Mouse (Mus musculus): ENCODE data around the gene Olfr1499. TPM values are rescaled to one million over a fixed set of nuclear protein-coding genes. Genes with fewer than 3 reads are reported as not detected.
"Not testable (repeated sequence)": the region's sequence is repeated elsewhere in the genome, so short reads cannot be mapped to it uniquely, and the experiment has no call there.

Gene Olfr1499
- not detected in 2 replicates for polyA plus RNA-seq (2014; fragmentation: Nextera tagmentation; extraction: Ambion mirVana)

GRCm38 (mm10) chr19:13819347-13819746, at the start of gene Olfr1499:
Gene Olfr1499 (minus strand): TSS chr19:13819447.
- no peak within 1 kb of the TSS for H3K27ac ChIP-seq (ENCODE audit: low read depth, low read length)
- no peak within 1 kb of the TSS for H3K4me3 ChIP-seq (ENCODE audit: low read depth, low read length)
- no peaks in the 10 kb centered on the region for H3K4me1 ChIP-seq (ENCODE audit: control insufficient read depth, insufficient read depth, low read length)
- H3K4me2 ChIP-seq (ENCODE audit: low read depth, low read length): no peak within 1 kb of the TSS
- ATAC-seq (ENCODE audit: low read depth): no peak
- no peaks in the 10 kb centered on the region for H3K27me3 ChIP-seq (ENCODE audit: control insufficient read depth, insufficient read depth, low read length)
- no peak within 1 kb of the TSS for H3K9ac ChIP-seq (replicated peaks; ENCODE audit: low read depth, low read length)
- H3K36me3 ChIP-seq (ENCODE audit: control insufficient read depth, insufficient read depth, low read length): no peaks in the 10 kb centered on the region
- H3K9me3 ChIP-seq (ENCODE audit: control insufficient read depth, low read length): no peaks in the 10 kb centered on the region

- H3K9ac ChIP-seq (replicated peaks; ENCODE audit: low read depth, low read length): no peak within 1 kb of the TSS
- no peak within 1 kb of the TSS for H3K4me2 ChIP-seq (ENCODE audit: low read depth, low read length)
- H3K27me3 ChIP-seq (ENCODE audit: control insufficient read depth, insufficient read depth, low read length): no peaks in the 10 kb centered on the region
- whole genome bisulfite sequencing: 97% methylated on average over 1 of the region's 1 CpGs
- H3K9me3 ChIP-seq (ENCODE audit: control insufficient read depth, low read length): no peaks in the 10 kb centered on the region
- H3K4me3 ChIP-seq (ENCODE audit: low read depth, low read length): no peak within 1 kb of the TSS
- ATAC-seq (ENCODE audit: low read depth): no peak
- no peaks in the 10 kb centered on the region for H3K36me3 ChIP-seq (ENCODE audit: control insufficient read depth, insufficient read depth, low read length)
- no peaks in the 10 kb centered on the region for H3K4me1 ChIP-seq (ENCODE audit: control insufficient read depth, insufficient read depth, low read length)
- H3K27ac ChIP-seq (ENCODE audit: low read depth, low read length): no peak within 1 kb of the TSS
These were observed 42.2 kb upstream of the Olfr1499 start, which contains the start of gene Olfr1502 for GRCm38 (mm10) chr19:13861495-13861894. Gene Olfr1502 (plus strand): TSS chr19:13861795.

- not testable (repeated sequence) for H3K27me3 ChIP-seq (ENCODE audit: control insufficient read depth, insufficient read depth, low read length); H3K36me3 ChIP-seq (ENCODE audit: control insufficient read depth, insufficient read depth, low read length); ATAC-seq (ENCODE audit: low read depth); H3K9me3 ChIP-seq (ENCODE audit: control insufficient read depth, low read length); H3K9ac ChIP-seq (replicated peaks; ENCODE audit: low read depth, low read length); H3K4me2 ChIP-seq (ENCODE audit: low read depth, low read length); H3K4me1 ChIP-seq (ENCODE audit: control insufficient read depth, insufficient read depth, low read length); H3K4me3 ChIP-seq (ENCODE audit: low read depth, low read length); H3K27ac ChIP-seq (ENCODE audit: low read depth, low read length)
These were observed 31.3 kb upstream of the Olfr1499 start, which contains the start of gene Olfr1501 for GRCm38 (mm10) chr19:13850592-13850991. Gene Olfr1501 (minus strand): TSS chr19:13850692.

GRCm38 (mm10) chr19:13830388-13830787, 11.1 kb upstream of the Olfr1499 start, which contains the start of gene Olfr1500:
Gene Olfr1500 (minus strand): TSS chr19:13830488.
- Histone ChIP-seq H3K4me3 (ENCODE audit: low read depth, low read length) (no peak within 1 kb of the TSS), H3K36me3 (ENCODE audit: control insufficient read depth, insufficient read depth, low read length) (no peaks in the 10 kb centered on the region), H3K27me3 (ENCODE audit: control insufficient read depth, insufficient read depth, low read length) (no peaks in the 10 kb centered on the region), H3K27ac (ENCODE audit: low read depth, low read length) (no peak within 1 kb of the TSS), H3K4me1 (ENCODE audit: control insufficient read depth, insufficient read depth, low read length) (no peaks in the 10 kb centered on the region), H3K4me2 (ENCODE audit: low read depth, low read length) (no peak within 1 kb of the TSS), H3K9me3 (ENCODE audit: control insufficient read depth, low read length) (no peaks in the 10 kb centered on the region), H3K9ac (replicated peaks; ENCODE audit: low read depth, low read length) (no peak within 1 kb of the TSS)
- ATAC-seq (ENCODE audit: low read depth): no peak

- ATAC-seq (ENCODE audit: low read depth): no peak
- 77% methylated on average over 3 of the region's 3 CpGs for WGBS
These were observed 9.2 kb upstream of the Olfr1499 start for GRCm38 (mm10) chr19:13828447-13828846.

GRCm38 (mm10) chr19:13820847-13821246, 1.6 kb upstream of the Olfr1499 start:
- no peak for ATAC-seq (ENCODE audit: low read depth)
- 67% methylated on average over 5 of the region's 5 CpGs for WGBS
- Histone ChIP-seq H3K9me3 (ENCODE audit: control insufficient read depth, low read length) (no peaks in the 10 kb centered on the region), H3K4me3 (ENCODE audit: low read depth, low read length) (no peak overlapping the region), H3K36me3 (ENCODE audit: control insufficient read depth, insufficient read depth, low read length) (no peaks in the 10 kb centered on the region), H3K4me1 (ENCODE audit: control insufficient read depth, insufficient read depth, low read length) (no peaks in the 10 kb centered on the region), H3K27ac (ENCODE audit: low read depth, low read length) (no peak overlapping the region), H3K9ac (replicated peaks; ENCODE audit: low read depth, low read length) (no peak overlapping the region), H3K27me3 (ENCODE audit: control insufficient read depth, insufficient read depth, low read length) (no peaks in the 10 kb centered on the region), H3K4me2 (ENCODE audit: low read depth, low read length) (no peak overlapping the region)

More at GRCm38 (mm10) chr19:13828447-13828846, 9.2 kb upstream of the Olfr1499 start:
- H3K9me3 ChIP-seq (ENCODE audit: control insufficient read depth, low read length): no peaks in the 10 kb centered on the region
- no peak overlapping the region for H3K9ac ChIP-seq (replicated peaks; ENCODE audit: low read depth, low read length)
- no peaks in the 10 kb centered on the region for H3K36me3 ChIP-seq (ENCODE audit: control insufficient read depth, insufficient read depth, low read length)
- no peaks in the 10 kb centered on the region for H3K4me1 ChIP-seq (ENCODE audit: control insufficient read depth, insufficient read depth, low read length)
- no peak overlapping the region for H3K4me3 ChIP-seq (ENCODE audit: low read depth, low read length)
- no peaks in the 10 kb centered on the region for H3K27me3 ChIP-seq (ENCODE audit: control insufficient read depth, insufficient read depth, low read length)
- no peak overlapping the region for H3K4me2 ChIP-seq (ENCODE audit: low read depth, low read length)
- H3K27ac ChIP-seq (ENCODE audit: low read depth, low read length): no peak overlapping the region

GRCm38 (mm10) chr19:13818827-13819226, 420 bp downstream of the Olfr1499 start:
- ATAC-seq (ENCODE audit: low read depth): no peak
- WGBS: 33% methylated on average over 5 of the region's 5 CpGs

GRCm38 (mm10) chr19:13812823-13813222, 6.4 kb downstream of the Olfr1499 start:
- Histone ChIP-seq H3K27me3 (ENCODE audit: control insufficient read depth, insufficient read depth, low read length) (no peaks in the 10 kb centered on the region), H3K9me3 (ENCODE audit: control insufficient read depth, low read length) (no peaks in the 10 kb centered on the region)
- WGBS: 56% methylated on average over 2 of the region's 2 CpGs

More at GRCm38 (mm10) chr19:13818827-13819226, 420 bp downstream of the Olfr1499 start:
- H3K4me3 ChIP-seq (ENCODE audit: low read depth, low read length): no peak overlapping the region
- no peaks in the 10 kb centered on the region for H3K27me3 ChIP-seq (ENCODE audit: control insufficient read depth, insufficient read depth, low read length)
- H3K27ac ChIP-seq (ENCODE audit: low read depth, low read length): no peak overlapping the region
- H3K4me1 ChIP-seq (ENCODE audit: control insufficient read depth, insufficient read depth, low read length): no peaks in the 10 kb centered on the region
- H3K9me3 ChIP-seq (ENCODE audit: control insufficient read depth, low read length): no peaks in the 10 kb centered on the region
- no peaks in the 10 kb centered on the region for H3K36me3 ChIP-seq (ENCODE audit: control insufficient read depth, insufficient read depth, low read length)
- no peak overlapping the region for H3K4me2 ChIP-seq (ENCODE audit: low read depth, low read length)
- no peak overlapping the region for H3K9ac ChIP-seq (replicated peaks; ENCODE audit: low read depth, low read length)

GRCm38 (mm10) chr19:13805486-13805885, 13.8 kb downstream of the Olfr1499 start:
- H3K4me3 ChIP-seq (ENCODE audit: low read depth, low read length); H3K27ac ChIP-seq (ENCODE audit: low read depth, low read length): not testable (repeated sequence)
- 76% methylated on average over 1 of the region's 1 CpGs for WGBS

More at GRCm38 (mm10) chr19:13812823-13813222, 6.4 kb downstream of the Olfr1499 start:
- Histone ChIP-seq H3K4me3 (ENCODE audit: low read depth, low read length) (no peak overlapping the region), H3K36me3 (ENCODE audit: control insufficient read depth, insufficient read depth, low read length) (no peaks in the 10 kb centered on the region), H3K9ac (replicated peaks; ENCODE audit: low read depth, low read length) (no peak overlapping the region), H3K4me1 (ENCODE audit: control insufficient read depth, insufficient read depth, low read length) (no peaks in the 10 kb centered on the region), H3K27ac (ENCODE audit: low read depth, low read length) (no peak overlapping the region), H3K4me2 (ENCODE audit: low read depth, low read length) (no peak overlapping the region)
- ATAC-seq (ENCODE audit: low read depth): no peak

More at GRCm38 (mm10) chr19:13805486-13805885, 13.8 kb downstream of the Olfr1499 start:
- not testable (repeated sequence) for H3K36me3 ChIP-seq (ENCODE audit: control insufficient read depth, insufficient read depth, low read length); H3K4me2 ChIP-seq (ENCODE audit: low read depth, low read length); H3K9ac ChIP-seq (replicated peaks; ENCODE audit: low read depth, low read length); H3K9me3 ChIP-seq (ENCODE audit: control insufficient read depth, low read length); H3K27me3 ChIP-seq (ENCODE audit: control insufficient read depth, insufficient read depth, low read length); ATAC-seq (ENCODE audit: low read depth); H3K4me1 ChIP-seq (ENCODE audit: control insufficient read depth, insufficient read depth, low read length)
